Mouse (Mus musculus): ENCODE results near the gene Lyar. TPM values are rescaled to one million over a fixed set of nuclear protein-coding genes. Genes with fewer than 3 reads are reported as not detected.
A peak's percentile ranks its signal among the peaks of the same experiment; 100 is the strongest.

The Lyar gene
- polyA plus RNA-seq, 1 experiment from 2014 or later: 37.3 TPM

- H3K4me3 ChIP-seq (ENCODE audit: low read depth, low read length): peak within 1 kb of the TSS; percentile 62
- WGBS: under 1% methylated on average over 40 of the region's 40 CpGs
- peak within 1 kb of the TSS; percentile 95 for H3K4me2 ChIP-seq (ENCODE audit: low read depth, low read length)
- peak within 1 kb of the TSS; percentile 68 for H3K9ac ChIP-seq (replicated peaks; ENCODE audit: low read depth, low read length)
- peak within 1 kb of the TSS; percentile 78 for H3K27ac ChIP-seq (ENCODE audit: low read depth, low read length)
- peaks cover 20% of the 10 kb centered on the region for H3K36me3 ChIP-seq (ENCODE audit: control insufficient read depth, insufficient read depth, low read length)
- 0 out of 2 replicates have a peak, but pooled peaks cover 4% of the 10 kb centered on the region for H3K4me1 ChIP-seq (ENCODE audit: control insufficient read depth, insufficient read depth, low read length)
- peak; percentile 87 for ATAC-seq (ENCODE audit: low read depth)
- no peaks in the 10 kb centered on the region for H3K27me3 ChIP-seq (ENCODE audit: control insufficient read depth, insufficient read depth, low read length)
- no peaks in the 10 kb centered on the region for H3K9me3 ChIP-seq (ENCODE audit: control insufficient read depth, low read length)
Measured at GRCm38 (mm10) chr5:38260107-38260682, 39.9 kb downstream of the Lyar start, which contains the start of gene Tmem128. Tmem128 (plus strand) TSS chr5:38260185.

GRCm38 (mm10) chr5:38270942-38271341 lies 50.7 kb downstream of the Lyar start:
- Histone ChIP-seq H3K36me3 (ENCODE audit: control insufficient read depth, insufficient read depth, low read length) (peaks cover 26% of the 10 kb centered on the region), H3K4me3 (ENCODE audit: low read depth, low read length) (no peak overlapping the region), H3K4me1 (ENCODE audit: control insufficient read depth, insufficient read depth, low read length) (no peaks in the 10 kb centered on the region), H3K9me3 (ENCODE audit: control insufficient read depth, low read length) (no peaks in the 10 kb centered on the region), H3K9ac (replicated peaks; ENCODE audit: low read depth, low read length) (no peak overlapping the region), H3K4me2 (ENCODE audit: low read depth, low read length) (no peak overlapping the region), H3K27me3 (ENCODE audit: control insufficient read depth, insufficient read depth, low read length) (peaks cover 13% of the 10 kb centered on the region), H3K27ac (ENCODE audit: low read depth, low read length) (no peak overlapping the region)
- WGBS: 92% methylated on average over 3 of the region's 3 CpGs
- ATAC-seq (ENCODE audit: low read depth): no peak

GRCm38 (mm10) chr5:38273831-38274230 lies 53.6 kb downstream of the Lyar start:
- Histone ChIP-seq H3K4me3 (ENCODE audit: low read depth, low read length) (no peak overlapping the region), H3K4me2 (ENCODE audit: low read depth, low read length) (no peak overlapping the region), H3K9me3 (ENCODE audit: control insufficient read depth, low read length) (no peaks in the 10 kb centered on the region), H3K4me1 (ENCODE audit: control insufficient read depth, insufficient read depth, low read length) (peaks cover 8% of the 10 kb centered on the region; the same call in 1 of the 2 replicates), H3K27ac (ENCODE audit: low read depth, low read length) (no peak overlapping the region), H3K36me3 (ENCODE audit: control insufficient read depth, insufficient read depth, low read length) (peaks cover 12% of the 10 kb centered on the region), H3K9ac (replicated peaks; ENCODE audit: low read depth, low read length) (no peak overlapping the region), H3K27me3 (ENCODE audit: control insufficient read depth, insufficient read depth, low read length) (peaks cover 36% of the 10 kb centered on the region)
- no peak for ATAC-seq (ENCODE audit: low read depth)
- WGBS: 87% methylated on average over 4 of the region's 4 CpGs

GRCm38 (mm10) chr5:38275771-38276170 lies 55.5 kb downstream of the Lyar start, which contains the start of gene Otop1:
Otop1 (plus strand) TSS chr5:38275972.
- H3K27me3 ChIP-seq (ENCODE audit: control insufficient read depth, insufficient read depth, low read length): peaks cover 39% of the 10 kb centered on the region
- peaks cover 4% of the 10 kb centered on the region; the same call in 1 of the 2 replicates for H3K36me3 ChIP-seq (ENCODE audit: control insufficient read depth, insufficient read depth, low read length)
- no peak within 1 kb of the TSS for H3K9ac ChIP-seq (replicated peaks; ENCODE audit: low read depth, low read length)
- H3K4me2 ChIP-seq (ENCODE audit: low read depth, low read length): 0 out of 2 replicates have a peak within 1 kb of the TSS, but pooled peaks have one; percentile 18
- no peaks in the 10 kb centered on the region for H3K9me3 ChIP-seq (ENCODE audit: control insufficient read depth, low read length)
- H3K4me1 ChIP-seq (ENCODE audit: control insufficient read depth, insufficient read depth, low read length): peaks cover 8% of the 10 kb centered on the region; the same call in 1 of the 2 replicates
- no peak within 1 kb of the TSS for H3K27ac ChIP-seq (ENCODE audit: low read depth, low read length)
- ATAC-seq (ENCODE audit: low read depth): no peak
- peak within 1 kb of the TSS; percentile 33; the same call in 1 of the 2 replicates for H3K4me3 ChIP-seq (ENCODE audit: low read depth, low read length)
- WGBS: 2% methylated on average over 4 of the region's 4 CpGs

GRCm38 (mm10) chr5:38276451-38276850 lies 56.2 kb downstream of the Lyar start:
- Histone ChIP-seq H3K9me3 (ENCODE audit: control insufficient read depth, low read length) (no peaks in the 10 kb centered on the region), H3K4me1 (ENCODE audit: control insufficient read depth, insufficient read depth, low read length) (peaks cover 8% of the 10 kb centered on the region; the same call in 1 of the 2 replicates), H3K27ac (ENCODE audit: low read depth, low read length) (no peak overlapping the region), H3K9ac (replicated peaks; ENCODE audit: low read depth, low read length) (no peak overlapping the region), H3K4me3 (ENCODE audit: low read depth, low read length) (peak overlapping the region; percentile 33; the same call in 1 of the 2 replicates), H3K27me3 (ENCODE audit: control insufficient read depth, insufficient read depth, low read length) (peaks cover 39% of the 10 kb centered on the region), H3K36me3 (ENCODE audit: control insufficient read depth, insufficient read depth, low read length) (no peaks in the 10 kb centered on the region), H3K4me2 (ENCODE audit: low read depth, low read length) (0 out of 2 replicates have a peak overlapping the region, but pooled peaks have one; percentile 18)
- WGBS: 2% methylated on average over 19 of the region's 19 CpGs
- peak; percentile 11; the same call in 1 of the 2 replicates for ATAC-seq (ENCODE audit: low read depth)

GRCm38 (mm10) chr5:38277098-38277866 lies 57.0 kb downstream of the Lyar start:
- H3K36me3 ChIP-seq (ENCODE audit: control insufficient read depth, insufficient read depth, low read length): no peaks in the 10 kb centered on the region
- no peaks in the 10 kb centered on the region for H3K9me3 ChIP-seq (ENCODE audit: control insufficient read depth, low read length)
- WGBS: 1% methylated on average over 53 of the region's 65 CpGs
- ATAC-seq (ENCODE audit: low read depth): peak; percentile 47
- 0 out of 2 replicates have a peak overlapping the region, but pooled peaks have one; percentile 11 for H3K9ac ChIP-seq (replicated peaks; ENCODE audit: low read depth, low read length)
- peaks cover 39% of the 10 kb centered on the region for H3K27me3 ChIP-seq (ENCODE audit: control insufficient read depth, insufficient read depth, low read length)
- H3K4me3 ChIP-seq (ENCODE audit: low read depth, low read length): peak overlapping the region; percentile 33
- H3K4me2 ChIP-seq (ENCODE audit: low read depth, low read length): peak overlapping the region; percentile 54
- H3K27ac ChIP-seq (ENCODE audit: low read depth, low read length): no peak overlapping the region
- H3K4me1 ChIP-seq (ENCODE audit: control insufficient read depth, insufficient read depth, low read length): peaks cover 8% of the 10 kb centered on the region; the same call in 1 of the 2 replicates

- peaks cover 39% of the 10 kb centered on the region for H3K27me3 ChIP-seq (ENCODE audit: control insufficient read depth, insufficient read depth, low read length)
- 0 out of 2 replicates have a peak, but pooled peaks have one; percentile 1 for ATAC-seq (ENCODE audit: low read depth)
- peak overlapping the region; percentile 33 for H3K4me3 ChIP-seq (ENCODE audit: low read depth, low read length)
- H3K9ac ChIP-seq (replicated peaks; ENCODE audit: low read depth, low read length): 0 out of 2 replicates have a peak overlapping the region, but pooled peaks have one; percentile 11
- H3K4me2 ChIP-seq (ENCODE audit: low read depth, low read length): peak overlapping the region; percentile 54; the same call in 1 of the 2 replicates
- H3K4me1 ChIP-seq (ENCODE audit: control insufficient read depth, insufficient read depth, low read length): peaks cover 8% of the 10 kb centered on the region; the same call in 1 of the 2 replicates
- H3K27ac ChIP-seq (ENCODE audit: low read depth, low read length): no peak overlapping the region
- H3K36me3 ChIP-seq (ENCODE audit: control insufficient read depth, insufficient read depth, low read length): no peaks in the 10 kb centered on the region
- no peaks in the 10 kb centered on the region for H3K9me3 ChIP-seq (ENCODE audit: control insufficient read depth, low read length)
- WGBS: 16% methylated on average over 12 of the region's 12 CpGs
Measured at GRCm38 (mm10) chr5:38277936-38278600, 57.8 kb downstream of the Lyar start.

- Histone ChIP-seq H3K36me3 (ENCODE audit: control insufficient read depth, insufficient read depth, low read length) (no peaks in the 10 kb centered on the region), H3K9me3 (ENCODE audit: control insufficient read depth, low read length) (no peaks in the 10 kb centered on the region), H3K4me1 (ENCODE audit: control insufficient read depth, insufficient read depth, low read length) (peaks cover 8% of the 10 kb centered on the region; the same call in 1 of the 2 replicates), H3K27me3 (ENCODE audit: control insufficient read depth, insufficient read depth, low read length) (peaks cover 34% of the 10 kb centered on the region), H3K4me2 (ENCODE audit: low read depth, low read length) (no peak overlapping the region), H3K4me3 (ENCODE audit: low read depth, low read length) (no peak overlapping the region), H3K9ac (replicated peaks; ENCODE audit: low read depth, low read length) (no peak overlapping the region), H3K27ac (ENCODE audit: low read depth, low read length) (no peak overlapping the region)
- WGBS: 46% methylated on average over 1 of the region's 1 CpGs
- no peak for ATAC-seq (ENCODE audit: low read depth)
Measured at GRCm38 (mm10) chr5:38280075-38280474, 59.8 kb downstream of the Lyar start.

Measured in neural tube, embryonic 14.5 days (tissue).